Mouse (Mus musculus) forebrain, embryonic 14.5 days (tissue): ENCODE data around the gene Exoc1. TPM values are rescaled to one million over a fixed set of nuclear protein-coding genes. Genes with fewer than 3 reads are reported as not detected.
A peak's percentile ranks its signal among the peaks of the same experiment; 100 is the strongest.

ENCODE experiments used
- ATAC-seq: fragments of 200-750 bp; cut with Nextera tagmentation; 2 replicates; pipeline ENCODE4 v1.8.0; 2017; ENCODE audit warnings: mild to moderate bottlenecking, moderate library complexity
- DNase-seq: peaks from one replicate; pipeline ENCODE4 v3.0.0-alpha.2; 2015; ENCODE audit warnings: low spot score
- H3K27ac ChIP-seq: fragments of 300-500 bp; sonication (generic); 2 replicates; pipeline ENCODE4 v1.5.1; 2014; ENCODE audit warnings: low read depth, mild to moderate bottlenecking, control low read depth, low read length, moderate library complexity
- H3K27me3 ChIP-seq: fragments of 300-500 bp; sonication (generic); replicated peaks from 2 replicates; pipeline ENCODE4 v1.6.1; 2014; ENCODE audit warnings: low read length, control low read depth, mixed read lengths; ENCODE audit not compliant: control insufficient read depth, insufficient read depth
- H3K36me3 ChIP-seq: fragments of 300-500 bp; sonication (generic); 2 replicates; pipeline ENCODE4 v1.6.1; 2014; ENCODE audit warnings: low read length, control low read depth; ENCODE audit not compliant: control insufficient read depth, insufficient read depth
- H3K4me1 ChIP-seq: fragments of 300-500 bp; sonication (generic); 2 replicates; pipeline ENCODE4 v1.6.1; 2014; ENCODE audit warnings: antibody characterized with exemption, low read length, control low read depth; ENCODE audit not compliant: control insufficient read depth, insufficient read depth
- H3K4me2 ChIP-seq: fragments of 300-500 bp; sonication (generic); 2 replicates; pipeline ENCODE4 v1.6.1; 2014; ENCODE audit warnings: mild to moderate bottlenecking, control low read depth, low read length
- H3K4me3 ChIP-seq: fragments of 300-500 bp; sonication (generic); 2 replicates; pipeline ENCODE4 v1.5.1; 2014; ENCODE audit warnings: low read depth, low read length, control low read depth
- H3K9ac ChIP-seq: fragments of 300-500 bp; sonication (generic); 2 replicates; pipeline ENCODE4 v1.6.1; 2014; ENCODE audit warnings: mild to moderate bottlenecking, low read length, control low read depth, moderate library complexity
- H3K9me3 ChIP-seq: fragments of 300-500 bp; sonication (generic); replicated peaks from 2 replicates; pipeline ENCODE4 v1.6.1; 2016; ENCODE audit warnings: low read length, control low read depth, mixed read lengths; ENCODE audit not compliant: control insufficient read depth
- WGBS: fragments of 180-500 bp; shearing (Covaris S2); extraction: QIAGEN DNeasy Blood & Tissue Kit; methylation state at CpG from one replicate; pipeline ENCODE4 v1.1.7; 2014; 5-methylcytosine and 5-hydroxymethylcytosine counted together
- polyA plus RNA-seq: library from polyadenylated mRNA; unstranded; fragments of >200 nt; fragmentation: Nextera tagmentation; extraction: Ambion mirVana; gene quantifications from 2 replicates; pipeline ENCODE4 v1.2.1, GENCODE M21; 2014

Gene Exoc1
- polyA plus RNA-seq, result 53.6 and 64.0 TPM in 2 replicates

GRCm38 (mm10) chr5:76529040-76529703 is at the start of gene Exoc1:
Exoc1 (plus strand) TSS chr5:76529311.
- peak within 1 kb of the TSS; percentile 95 for H3K4me2 ChIP-seq
- no peaks in the 10 kb centered on the region for H3K9me3 ChIP-seq
- H3K4me3 ChIP-seq, result peak within 1 kb of the TSS; percentile 88
- peaks cover 9% of the 10 kb centered on the region for H3K4me1 ChIP-seq
- H3K27me3 ChIP-seq, result no peaks in the 10 kb centered on the region
- peak within 1 kb of the TSS; percentile 78 for H3K9ac ChIP-seq
- DNase-seq, result peak; percentile 98
- H3K27ac ChIP-seq, result peak within 1 kb of the TSS; percentile 55
- ATAC-seq, result peak; percentile 100
- H3K36me3 ChIP-seq, result peaks cover 12% of the 10 kb centered on the region
- under 1% methylated on average over 39 of the region's 39 CpGs for WGBS

- Histone ChIP-seq H3K4me1 (no peaks in the 10 kb centered on the region), H3K9ac (no peak within 1 kb of the TSS), H3K9me3 (no peaks in the 10 kb centered on the region), H3K4me2 (no peak within 1 kb of the TSS), H3K27ac (no peak within 1 kb of the TSS), H3K36me3 (no peaks in the 10 kb centered on the region), H3K27me3 (no peaks in the 10 kb centered on the region), H3K4me3 (no peak within 1 kb of the TSS)
- ATAC-seq, result no peak
- 58% methylated on average over 5 of the region's 5 CpGs for WGBS
- DNase-seq, result no peak
Observed at GRCm38 (mm10) chr5:76483811-76484210, 45.3 kb upstream of the Exoc1 start, which contains the start of gene Gm7271. Gm7271 (plus strand) TSS chr5:76484040.

GRCm38 (mm10) chr5:76495126-76495525 is 34.0 kb upstream of the Exoc1 start:
- Histone ChIP-seq H3K9ac (no peak overlapping the region), H3K4me1 (no peaks in the 10 kb centered on the region), H3K9me3 (no peaks in the 10 kb centered on the region), H3K27ac (no peak overlapping the region), H3K4me3 (no peak overlapping the region), H3K27me3 (no peaks in the 10 kb centered on the region), H3K4me2 (no peak overlapping the region), H3K36me3 (no peaks in the 10 kb centered on the region)
- WGBS, result 60% methylated on average over 13 of the region's 13 CpGs
- DNase-seq (peak; percentile 9), ATAC-seq (no peak)

GRCm38 (mm10) chr5:76522446-76522845 is 6.7 kb upstream of the Exoc1 start:
- no peak overlapping the region for H3K4me2 ChIP-seq
- DNase-seq, result no peak
- ATAC-seq, result no peak
- H3K4me1 ChIP-seq, result no peaks in the 10 kb centered on the region
- no peak overlapping the region for H3K4me3 ChIP-seq
- no peak overlapping the region for H3K27ac ChIP-seq
- H3K9ac ChIP-seq, result no peak overlapping the region
- H3K36me3 ChIP-seq, result no peaks in the 10 kb centered on the region
- 94% methylated on average over 1 of the region's 1 CpGs for WGBS
- no peaks in the 10 kb centered on the region for H3K27me3 ChIP-seq
- no peaks in the 10 kb centered on the region for H3K9me3 ChIP-seq

- Histone ChIP-seq H3K27ac (no peak overlapping the region), H3K9ac (no peak overlapping the region), H3K36me3 (no peaks in the 10 kb centered on the region), H3K4me1 (no peaks in the 10 kb centered on the region), H3K4me2 (no peak overlapping the region), H3K9me3 (no peaks in the 10 kb centered on the region), H3K27me3 (no peaks in the 10 kb centered on the region), H3K4me3 (no peak overlapping the region)
- no peak for DNase-seq
- WGBS, result 82% methylated on average over 5 of the region's 5 CpGs
- ATAC-seq, result no peak
Observed at GRCm38 (mm10) chr5:76524623-76525022, 4.5 kb upstream of the Exoc1 start.

GRCm38 (mm10) chr5:76525066-76525465 is 4.0 kb upstream of the Exoc1 start:
- peaks cover 3% of the 10 kb centered on the region for H3K4me1 ChIP-seq
- no peak overlapping the region for H3K9ac ChIP-seq
- 39% methylated on average over 4 of the region's 4 CpGs for WGBS
- no peak overlapping the region for H3K27ac ChIP-seq
- H3K36me3 ChIP-seq, result no peaks in the 10 kb centered on the region
- no peak overlapping the region for H3K4me2 ChIP-seq
- H3K4me3 ChIP-seq, result no peak overlapping the region
- DNase-seq (peak; percentile 8), ATAC-seq (no peak)
- H3K27me3 ChIP-seq, result no peaks in the 10 kb centered on the region
- H3K9me3 ChIP-seq, result no peaks in the 10 kb centered on the region

- Histone ChIP-seq H3K4me2 (no peak overlapping the region), H3K27ac (no peak overlapping the region), H3K27me3 (no peaks in the 10 kb centered on the region), H3K9ac (no peak overlapping the region), H3K4me1 (peaks cover 9% of the 10 kb centered on the region), H3K36me3 (no peaks in the 10 kb centered on the region), H3K4me3 (no peak overlapping the region), H3K9me3 (no peaks in the 10 kb centered on the region)
- no peak for DNase-seq
- no peak for ATAC-seq
- 47% methylated on average over 2 of the region's 2 CpGs for WGBS
Observed at GRCm38 (mm10) chr5:76525829-76526228, 3.3 kb upstream of the Exoc1 start.

GRCm38 (mm10) chr5:76529704-76530066 is 574 bp downstream of the Exoc1 start:
- peak overlapping the region; percentile 95 for H3K4me2 ChIP-seq
- H3K36me3 ChIP-seq, result peaks cover 13% of the 10 kb centered on the region
- no peak for DNase-seq
- H3K27ac ChIP-seq, result peak overlapping the region; percentile 55; the same call in 1 of the 2 replicates
- WGBS, result 9% methylated on average over 9 of the region's 9 CpGs
- H3K4me1 ChIP-seq, result peaks cover 9% of the 10 kb centered on the region
- no peaks in the 10 kb centered on the region for H3K9me3 ChIP-seq
- H3K4me3 ChIP-seq, result peak overlapping the region; percentile 88
- H3K9ac ChIP-seq, result peak overlapping the region; percentile 78
- H3K27me3 ChIP-seq, result no peaks in the 10 kb centered on the region
- ATAC-seq, result peak; percentile 11; the same call in 1 of the 2 replicates

GRCm38 (mm10) chr5:76533186-76533585 is 4.1 kb downstream of the Exoc1 start:
- H3K4me3 ChIP-seq, result no peak overlapping the region
- H3K4me2 ChIP-seq, result no peak overlapping the region
- ATAC-seq (no peak), DNase-seq (no peak)
- H3K27me3 ChIP-seq, result no peaks in the 10 kb centered on the region
- WGBS, result 86% methylated on average over 6 of the region's 6 CpGs
- H3K9me3 ChIP-seq, result no peaks in the 10 kb centered on the region
- peaks cover 45% of the 10 kb centered on the region for H3K36me3 ChIP-seq
- H3K4me1 ChIP-seq, result peaks cover 9% of the 10 kb centered on the region
- no peak overlapping the region for H3K9ac ChIP-seq
- no peak overlapping the region for H3K27ac ChIP-seq
